In genomic region chrX:11720517-11720916, GRCm38 (mm10) we compare ENCODE assay signal across 10 mouse cellular contexts.
A peak's percentile ranks its signal among the peaks of the same experiment; 100 is the strongest.
DNase-seq lines count a peak whose midpoint lies in the region; ATAC-seq and TF ChIP-seq lines count a peak whose summit lies in the region.
"Had no signal": no experiment of that assay in that cellular context is flagged by ENCODE, and none has a peak within 500 bp of the region (broad histone marks: within the 10 kb centered on the region; RNA-seq: fewer than 3 reads in every experiment).

No protein-coding gene starts in this region.

- ATAC-seq in kidney, embryonic 16.5 days (ENCODE audit: low FRiP score, low TSS enrichment) = no peak
- peak; percentile 60 for ATAC-seq in Patski
- ATAC-seq in lung, embryonic 16.5 days (ENCODE audit: low read depth) = peak; percentile 83
- ATAC-seq in erythroid progenitor cell, adult 5-6 weeks (replicated peaks; ENCODE audit: low FRiP score, poor library complexity, severe bottlenecking) = no peak
- no peak for ATAC-seq in cerebellum, adult (ENCODE audit: insufficient number of reproducible peaks, low FRiP score, low TSS enrichment)

- in situ Hi-C loops in Patski (cut with MboI; ENCODE audit: low pct_unique_long_range_greater_than_20kb) = no loop called here

- H3K9me3 ChIP-seq in kidney, embryonic 16.5 days (ENCODE audit: low read length) = no peaks in the 10 kb centered on the region
- no peaks in the 10 kb centered on the region for H3K9me3 ChIP-seq in lung, embryonic 16.5 days (ENCODE audit: control insufficient read depth, low read length)

- H3K36me3 ChIP-seq in kidney, embryonic 16.5 days (ENCODE audit: insufficient read depth, low read length) = no peaks in the 10 kb centered on the region
- H3K36me3 ChIP-seq in lung, embryonic 16.5 days (ENCODE audit: control insufficient read depth, insufficient read depth, low read length) = no peaks in the 10 kb centered on the region

- H3K27ac ChIP-seq in kidney, embryonic 16.5 days (ENCODE audit: low read length) = no peak overlapping the region
- no peak overlapping the region for H3K27ac ChIP-seq in lung, embryonic 16.5 days (ENCODE audit: low read length)

- H3K4me2 ChIP-seq in kidney, embryonic 16.5 days (replicated peaks; ENCODE audit: low read depth, low read length) = no peak overlapping the region
- no peak overlapping the region for H3K4me2 ChIP-seq in lung, embryonic 16.5 days (ENCODE audit: low read depth, low read length)
- H3K4me2 ChIP-seq: liver, embryonic 11.5 days had no signal

- no peak for TF ChIP-seq POLR2A in brain, embryonic 14.5 days (IDR thresholded peaks at IDR 0.05; ENCODE audit: borderline replicate concordance, extremely low read depth, insufficient read depth, insufficient read length, poor library complexity, severe bottlenecking)

- H3K27me3 ChIP-seq in kidney, embryonic 16.5 days (ENCODE audit: insufficient read depth, low read length) = peaks cover 7% of the 10 kb centered on the region; the same call in 1 of the 2 replicates
- peaks cover 4% of the 10 kb centered on the region for H3K27me3 ChIP-seq in Patski
- H3K27me3 ChIP-seq in lung, embryonic 16.5 days (ENCODE audit: control insufficient read depth, insufficient read depth, low read depth, low read length) = no peaks in the 10 kb centered on the region

- POLR2A ChIA-PET in Patski (lab: Charles Lee) = no interaction called here

- 77% methylated on average over 7 of the region's 7 CpGs for WGBS in kidney, embryonic 16.5 days
- 72% methylated on average over 7 of the region's 7 CpGs for WGBS in lung, embryonic 16.5 days

- DNase-seq in kidney, adult 18-20 months = peak; percentile 42
- DNase-seq in Patski (ENCODE audit: low read depth, low spot score) = peak; percentile 43
- peak; percentile 13 for DNase-seq in brain, embryonic 14.5 days (ENCODE audit: low read depth)
- DNase-seq: right cerebral cortex, postnatal 14 days; thymus, adult 2 months had no signal

- H3K9ac ChIP-seq in kidney, embryonic 16.5 days (replicated peaks; ENCODE audit: low read length) = no peak overlapping the region
- no peak overlapping the region for H3K9ac ChIP-seq in lung, embryonic 16.5 days (ENCODE audit: low read length)

- H3K4me3 ChIP-seq in kidney, embryonic 16.5 days (ENCODE audit: low read length) = no peak overlapping the region
- H3K4me3 ChIP-seq in lung, embryonic 16.5 days (ENCODE audit: low read length) = no peak overlapping the region

- no peaks in the 10 kb centered on the region for H3K4me1 ChIP-seq in kidney, embryonic 16.5 days (ENCODE audit: insufficient read depth, low read length)
- H3K4me1 ChIP-seq in lung, embryonic 16.5 days (replicated peaks; ENCODE audit: control insufficient read depth, insufficient read depth, low read length) = 0 out of 2 replicates have a peak, but pooled peaks cover 4% of the 10 kb centered on the region

- TF ChIP-seq CTCF in Patski (IDR thresholded peaks at IDR 0.05) = no peak
- TF ChIP-seq CTCF in brain, embryonic 14.5 days (IDR thresholded peaks at IDR 0.05; ENCODE audit: borderline replicate concordance, extremely low read depth, insufficient read depth, insufficient read length) = no peak

- CTCF ChIA-PET in Patski (lab: Charles Lee) = no interaction called here

Comparison
In these comparisons a context has a peak if more than half of its experiments do, and no peak if none do; other contexts are left out.
1. ATAC-seq: peak in Patski (single experiment) and lung, embryonic 16.5 days (single experiment); none in kidney, embryonic 16.5 days (single experiment), erythroid progenitor cell, adult 5-6 weeks (single experiment) and cerebellum, adult (single experiment).
2. Peak in every context shown above with its lines, with median percentiles within 50 percentile points of each other: DNase-seq.